Mouse (Mus musculus): ENCODE measurements around the gene Nfe2l2.
"Not testable (repeated sequence)": the region's sequence is repeated elsewhere in the genome, so short reads cannot be mapped to it uniquely, and the experiment has no call there.

Nfe2l2 gene

GRCm38 (mm10) chr2:75707420-75707819 is 3.0 kb upstream of the Nfe2l2 start:
- no peak for DNase-seq

DNA sequence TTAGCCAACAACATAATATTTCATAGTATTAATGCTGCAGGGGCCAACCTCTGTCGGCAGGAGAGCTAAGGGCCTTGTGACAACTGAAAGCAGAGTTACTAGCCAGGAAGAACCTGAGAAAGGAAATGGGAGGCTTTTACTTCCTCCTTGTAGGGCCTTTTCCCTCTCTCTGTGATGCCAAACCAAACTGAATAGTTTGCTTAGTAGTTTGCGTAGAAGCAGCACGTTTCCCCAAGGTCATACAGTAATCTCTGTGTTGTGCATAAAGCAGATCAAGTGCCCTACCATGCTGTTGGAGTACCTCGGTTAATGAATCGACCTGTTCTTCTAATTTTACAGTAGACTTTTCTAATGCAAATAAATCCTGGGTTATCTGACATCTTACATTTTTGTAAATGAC is 2.0 kb upstream of the Nfe2l2 start:
- DNase-seq: no peak

DNA sequence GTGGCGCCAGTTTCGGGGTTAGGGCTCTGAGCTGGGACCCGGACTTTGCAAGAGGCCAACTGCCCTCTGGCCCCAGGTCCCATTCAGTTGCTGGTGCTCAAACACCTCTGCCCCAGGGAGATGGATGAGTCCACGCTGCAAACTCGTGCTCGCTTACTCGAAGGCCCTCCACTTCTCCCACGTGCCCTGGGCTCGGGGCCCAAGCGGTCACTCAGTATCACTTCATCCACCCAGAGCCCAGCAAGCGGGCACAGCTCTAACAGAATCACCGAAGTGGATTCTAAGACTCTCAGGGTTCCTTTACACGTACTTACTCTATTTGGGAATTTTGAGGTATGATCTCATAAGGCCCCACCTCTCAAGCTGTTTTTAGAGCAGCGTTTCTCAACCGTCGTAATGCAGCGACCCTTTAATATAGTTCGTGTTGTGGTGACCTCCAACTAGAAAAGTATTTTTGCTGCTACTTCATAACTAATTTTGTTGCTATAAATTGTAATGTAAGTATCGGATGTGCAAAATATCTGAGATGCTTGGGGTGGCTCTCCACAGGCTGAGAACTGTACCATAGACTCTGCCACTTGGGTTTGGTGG is 816 bp upstream of the Nfe2l2 start:
- no peak for DNase-seq

DNA sequence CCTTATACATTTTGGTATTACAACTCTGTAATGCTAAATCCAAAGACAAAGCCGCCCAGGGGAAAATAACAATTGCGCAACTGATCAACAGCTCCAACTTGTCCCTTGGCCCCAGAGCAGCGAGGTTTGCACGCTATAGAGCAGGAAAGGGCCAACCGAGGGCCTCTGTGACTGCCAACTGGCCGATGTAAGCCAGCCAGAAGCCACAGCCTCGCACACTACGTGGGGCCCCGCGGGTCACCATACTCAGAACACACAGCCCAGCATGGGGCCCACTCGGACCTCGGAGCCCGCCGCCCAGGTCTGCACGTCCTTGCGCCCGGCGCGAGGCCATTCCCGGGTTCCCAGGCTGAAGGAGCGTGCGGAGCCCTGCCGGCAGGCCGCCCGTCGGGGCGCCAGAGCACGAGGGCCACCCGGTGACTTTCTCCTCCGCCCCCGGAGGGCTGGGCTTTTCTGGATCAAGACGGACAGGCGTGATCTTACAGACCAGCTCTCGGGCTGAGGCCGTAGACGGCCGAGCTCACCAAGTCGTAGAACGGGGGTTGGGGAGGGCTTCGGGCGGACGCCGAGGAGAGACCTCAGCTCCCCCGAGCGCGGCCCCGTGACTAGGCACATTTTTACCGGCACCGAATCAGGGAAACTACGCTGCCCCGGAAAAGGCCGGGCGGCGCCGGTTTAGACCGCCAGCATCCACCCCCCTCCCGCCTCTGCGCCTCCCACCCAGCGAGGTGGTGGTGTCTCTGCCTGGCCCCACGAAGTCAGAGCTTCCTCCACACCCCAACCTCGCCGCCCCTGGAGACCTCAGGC is 863 bp downstream of the Nfe2l2 start:
- DNase-seq: peak; percentile 42

DNA sequence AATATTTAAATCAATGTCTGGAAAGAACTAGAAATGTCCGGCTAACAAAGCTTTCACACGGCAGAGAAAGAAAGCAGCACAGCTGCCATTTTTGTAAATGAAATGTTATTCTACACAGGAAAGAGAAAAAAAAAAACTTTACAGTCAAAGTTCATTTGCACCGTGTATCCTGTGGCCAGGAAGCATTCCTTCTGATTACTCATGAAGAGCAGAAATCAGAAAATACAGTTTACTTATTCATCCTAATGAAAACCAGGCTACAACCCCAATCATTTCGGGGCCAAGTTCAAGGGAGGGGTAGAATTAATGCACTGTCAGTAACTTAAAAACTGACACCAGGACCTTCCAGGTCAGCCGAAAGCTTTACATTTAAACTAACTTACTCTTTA is 1.9 kb downstream of the Nfe2l2 start:
- no peak for DNase-seq

DNA sequence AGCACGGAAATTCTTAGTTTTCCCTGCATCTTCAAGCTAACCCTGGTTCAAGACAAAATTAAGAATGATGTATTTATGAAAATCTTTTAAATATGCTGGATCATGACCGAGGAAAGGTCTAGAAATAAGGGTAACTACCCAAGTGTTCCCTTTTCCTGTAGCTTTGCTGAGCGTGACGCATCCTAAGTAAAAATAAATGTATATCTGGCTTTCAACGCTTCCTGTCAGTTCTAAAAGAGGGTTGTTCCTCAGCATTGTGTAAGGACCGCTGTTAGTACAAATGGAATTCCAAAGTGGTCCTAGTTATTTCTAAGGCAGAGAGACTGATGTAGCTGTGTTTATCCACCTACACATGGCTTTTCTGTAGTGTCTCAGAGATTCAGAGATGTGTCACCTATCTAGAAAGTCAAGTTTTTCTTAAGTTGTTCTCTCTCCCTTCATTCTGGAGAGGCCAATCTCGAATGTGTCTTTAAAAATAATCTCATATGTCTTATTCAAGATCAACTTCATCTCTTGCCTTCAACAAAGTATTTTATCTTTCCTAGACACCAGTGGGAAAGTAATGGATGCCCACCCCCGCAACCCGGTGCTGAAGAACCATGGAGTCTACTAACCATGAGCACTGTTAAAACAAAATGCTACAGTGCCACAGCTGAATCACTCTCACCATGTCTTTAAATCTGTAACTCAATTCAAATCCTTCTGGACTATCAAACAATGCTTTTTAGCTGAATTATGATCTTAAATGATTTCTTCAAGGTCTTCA is 2.4 kb downstream of the Nfe2l2 start:
- no peak for DNase-seq

DNA sequence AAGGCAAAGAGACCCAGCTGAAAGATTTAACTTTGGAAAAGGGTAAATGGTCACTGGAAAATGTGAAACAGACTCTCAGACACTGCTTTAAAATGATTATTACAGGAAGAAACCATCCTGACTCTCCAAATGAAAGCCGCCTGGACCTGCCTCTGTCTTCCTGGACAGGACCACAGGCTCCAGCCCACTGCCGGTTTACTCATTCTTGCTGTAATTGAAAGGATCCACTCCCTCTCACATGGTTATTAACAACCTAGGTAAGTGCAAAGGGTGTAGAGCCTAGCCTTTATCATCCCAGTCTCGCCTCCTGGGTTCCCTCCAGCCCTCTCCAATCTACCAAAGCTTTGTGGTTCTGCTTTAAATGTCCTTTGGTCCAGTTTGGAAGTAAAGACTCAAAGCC is 3.2 kb downstream of the Nfe2l2 start:
- no peak for DNase-seq

DNA sequence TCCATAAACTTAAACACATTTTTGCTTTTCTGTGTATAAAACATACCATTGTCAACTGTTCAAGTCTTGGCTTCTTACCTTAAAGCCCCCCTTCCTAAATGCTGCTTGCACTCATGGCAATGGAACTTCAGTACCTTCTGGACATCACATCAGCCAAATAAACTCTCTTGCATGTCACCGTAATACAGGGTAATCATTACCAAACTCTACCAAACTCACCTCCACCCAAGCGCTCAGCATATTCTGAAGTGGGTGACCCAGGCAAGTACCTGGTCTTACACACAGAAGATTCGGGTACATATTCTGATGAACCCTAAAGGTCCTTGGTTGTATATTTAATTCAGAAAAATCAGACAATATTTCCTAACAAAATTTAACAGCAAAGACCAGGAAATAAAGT is 3.9 kb downstream of the Nfe2l2 start:
- no peak for DNase-seq

- no peak for DNase-seq
Observed at GRCm38 (mm10) chr2:75698874-75699273, 5.6 kb downstream of the Nfe2l2 start.

DNA sequence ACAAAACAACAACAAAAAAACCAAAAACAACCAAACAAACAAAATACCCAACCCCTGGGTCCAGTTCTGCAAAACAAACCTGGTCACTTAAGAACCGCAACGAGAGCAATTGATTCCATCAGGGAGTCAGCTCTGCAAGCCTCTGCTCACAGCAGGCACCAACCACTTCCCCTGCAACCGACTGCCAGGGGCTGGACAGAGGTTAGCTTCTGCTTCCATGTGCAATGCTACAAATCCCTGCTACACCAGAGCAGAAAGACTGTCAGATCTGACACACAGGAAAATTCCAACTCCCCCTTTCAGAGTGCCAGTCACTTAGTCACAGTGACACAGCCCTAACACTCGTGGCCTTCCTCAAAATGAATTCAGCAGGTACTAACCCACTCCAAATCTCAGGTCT is 6.4 kb downstream of the Nfe2l2 start:
- DNase-seq: no peak

GRCm38 (mm10) chr2:75697222-75697621 is 7.2 kb downstream of the Nfe2l2 start:
- DNase-seq: no peak

DNA sequence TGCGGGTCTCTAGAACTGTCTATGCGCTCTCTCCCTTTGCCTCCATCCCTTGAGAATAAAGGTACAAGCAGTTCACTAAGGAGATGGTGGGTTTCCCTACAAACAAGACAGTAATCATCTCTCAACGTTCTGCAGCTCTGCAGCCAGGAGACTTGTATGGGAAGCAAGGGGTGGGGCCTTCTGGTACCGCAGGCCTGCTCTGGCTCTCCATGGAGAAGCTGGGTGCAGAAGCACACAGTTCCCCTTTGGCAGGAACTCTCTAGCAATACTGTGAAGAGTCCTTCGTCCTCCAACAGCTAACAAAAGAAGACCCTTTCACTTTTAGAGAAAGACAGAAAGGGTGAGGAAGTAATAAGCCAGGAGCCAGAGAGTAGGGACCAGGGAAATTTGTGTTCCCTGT is 8.1 kb downstream of the Nfe2l2 start:
- no peak for DNase-seq

DNA sequence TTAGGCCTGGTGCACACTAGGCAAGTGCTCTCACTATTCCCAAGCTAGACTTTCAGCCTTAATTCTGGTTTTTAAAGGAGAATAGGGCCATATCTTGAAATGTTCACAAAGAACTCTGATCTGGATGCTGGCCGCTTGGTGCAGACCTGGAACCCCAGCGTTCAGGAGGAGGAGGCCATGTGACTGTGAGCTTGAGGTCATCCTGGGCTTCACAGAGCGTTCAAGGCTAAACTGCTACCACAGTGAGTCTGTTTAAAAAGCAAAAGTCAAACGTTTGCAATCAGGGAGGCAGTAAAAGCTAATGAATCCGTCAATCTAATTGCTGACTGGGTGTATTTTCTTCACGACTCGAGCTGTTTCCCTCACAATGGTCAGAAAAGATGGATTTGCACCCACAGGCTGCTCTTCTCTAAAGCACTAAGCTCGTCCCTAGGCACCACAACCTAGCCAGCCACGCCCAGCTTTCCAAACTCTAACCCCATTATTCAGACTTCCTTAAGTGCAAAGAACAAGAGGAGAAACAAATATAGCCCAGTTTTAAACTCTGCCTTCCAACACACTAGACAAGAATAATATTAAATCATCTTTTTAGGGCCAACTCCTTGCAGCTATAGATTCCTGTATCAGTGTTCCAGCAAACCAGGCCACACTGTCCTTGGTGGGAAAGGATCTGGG is 8.6 kb downstream of the Nfe2l2 start:
- DNase-seq: no peak

DNA sequence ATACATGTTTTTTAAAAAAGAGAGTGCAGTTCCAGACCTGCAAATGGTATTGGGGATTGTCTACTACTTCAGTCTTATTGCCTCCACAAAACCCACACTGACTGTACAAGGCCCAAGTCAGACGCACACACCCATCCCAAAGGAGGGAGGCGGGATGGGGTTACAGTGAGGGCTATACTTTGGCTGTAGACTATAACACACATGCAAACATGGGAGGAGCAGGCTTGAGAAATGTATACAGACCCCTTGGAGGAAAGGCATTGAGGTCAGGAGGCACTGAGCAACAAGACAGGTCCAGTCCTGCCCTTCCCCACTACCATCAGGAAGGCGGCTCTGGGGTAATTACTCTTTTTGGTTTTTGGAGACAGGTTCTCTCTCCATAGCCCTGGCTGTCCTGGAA is 9.5 kb downstream of the Nfe2l2 start:
- not testable (repeated sequence) for DNase-seq

GRCm38 (mm10) chr2:75692369-75692768 is 12.1 kb downstream of the Nfe2l2 start:
- DNase-seq: no peak

GRCm38 (mm10) chr2:75691316-75691715 is 13.1 kb downstream of the Nfe2l2 start:
- no peak for DNase-seq

- DNase-seq: no peak
Observed at GRCm38 (mm10) chr2:75690656-75691055, 13.8 kb downstream of the Nfe2l2 start.

GRCm38 (mm10) chr2:75689482-75690158 is 14.8 kb downstream of the Nfe2l2 start:
- DNase-seq: no peak

- DNase-seq: no peak
Observed at GRCm38 (mm10) chr2:75688901-75689300, 15.5 kb downstream of the Nfe2l2 start.

DNA sequence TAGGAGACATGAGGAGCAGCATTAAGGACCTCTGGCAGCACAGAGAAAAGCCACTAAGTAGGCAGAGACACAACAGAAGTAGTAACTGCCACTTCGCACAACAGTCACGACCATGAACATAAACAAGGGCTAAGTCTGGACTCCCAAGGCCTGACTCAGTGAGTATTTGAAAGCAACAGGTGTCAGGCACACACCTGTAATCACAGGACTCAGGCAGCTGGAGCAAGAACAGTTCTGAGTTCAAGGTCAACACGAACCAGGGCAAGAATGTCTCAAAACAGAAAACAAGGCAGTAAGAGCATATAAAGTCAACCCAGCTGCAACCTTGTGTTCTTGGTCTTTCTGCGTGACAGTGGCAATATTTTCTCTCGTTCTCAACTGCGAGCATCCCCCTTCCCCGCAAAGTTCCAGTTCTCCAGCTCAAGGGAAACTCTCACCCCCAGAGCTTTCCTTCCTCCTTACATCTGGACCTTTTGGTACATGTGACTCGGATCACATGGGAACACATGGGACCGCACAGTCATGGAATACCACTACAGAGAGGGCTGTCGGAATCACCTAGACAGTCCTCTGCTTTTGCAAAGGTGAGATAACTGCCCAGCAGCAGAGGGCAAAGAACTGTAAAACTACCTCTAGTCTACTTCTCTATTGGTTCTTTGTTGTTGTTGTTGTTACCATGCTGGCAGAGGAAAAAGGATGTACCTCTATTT is 17.2 kb downstream of the Nfe2l2 start:
- DNase-seq: no peak

GRCm38 (mm10) chr2:75685458-75685861 is 19.0 kb downstream of the Nfe2l2 start:
- no peak for DNase-seq

DNA sequence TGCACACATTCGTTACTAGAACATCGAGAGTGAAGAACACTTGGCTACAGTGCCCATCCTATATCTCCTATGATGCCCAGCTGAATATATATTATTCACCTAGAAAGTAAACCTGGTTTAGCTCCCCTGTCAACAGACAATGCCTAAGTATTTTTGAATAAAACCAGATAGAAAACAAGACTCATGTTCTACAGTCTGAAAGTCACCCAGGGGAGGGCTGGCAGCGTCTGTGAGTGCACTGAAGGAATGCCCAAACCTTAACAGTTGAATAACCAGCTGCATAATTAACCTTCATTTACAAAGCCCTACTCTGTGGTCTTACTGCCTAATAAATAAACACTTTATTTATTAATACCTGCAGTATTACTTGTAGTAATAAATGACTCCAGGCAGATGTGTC is 19.9 kb downstream of the Nfe2l2 start:
- no peak for DNase-seq

Measured in cerebellum, adult 8-10 months (tissue).